8 mouse cellular contexts compared by ENCODE assay signal in genomic region chr10:78465472-78465871, GRCm38 (mm10). TPM values are rescaled to one million over a fixed set of nuclear protein-coding genes. Genes with fewer than 3 reads are reported as not detected.
A peak's percentile ranks its signal among the peaks of the same experiment; 100 is the strongest.
DNase-seq lines count a peak whose midpoint lies in the region; ATAC-seq and TF ChIP-seq lines count a peak whose summit lies in the region.

No protein-coding gene starts in this region.

- no peak overlapping the region for H3K4me3 ChIP-seq in liver, adult 2 months (ENCODE audit: insufficient read depth, low read depth, low read length)
- H3K4me3 ChIP-seq in embryonic facial prominence, embryonic 13.5 days = no peak overlapping the region
- peak overlapping the region; percentile 71 for H3K4me3 ChIP-seq in limb, embryonic 12.5 days (replicated peaks)
- no peak overlapping the region for H3K4me3 ChIP-seq in olfactory bulb, adult 2 months (ENCODE audit: insufficient read depth, low read depth, low read length)

- 44% methylated on average over 3 of the region's 3 CpGs for WGBS in liver, adult 2 months
- WGBS in embryonic facial prominence, embryonic 13.5 days = 71% methylated on average over 3 of the region's 3 CpGs
- 86% methylated on average over 3 of the region's 3 CpGs for WGBS in limb, embryonic 12.5 days
- WGBS in olfactory bulb, adult 2 months = 90% methylated on average over 3 of the region's 3 CpGs

- ATAC-seq in embryonic facial prominence, embryonic 13.5 days (ENCODE audit: insufficient number of reproducible peaks, insufficient read depth, low FRiP score, low TSS enrichment, low read depth) = no peak
- no peak for ATAC-seq in limb, embryonic 12.5 days (ENCODE audit: insufficient number of reproducible peaks, insufficient read depth, low FRiP score, low TSS enrichment, low read depth)

- H3K9me3 ChIP-seq in embryonic facial prominence, embryonic 13.5 days = no peaks in the 10 kb centered on the region
- no peaks in the 10 kb centered on the region for H3K9me3 ChIP-seq in limb, embryonic 12.5 days

- DNase-seq in liver, adult 2 months (ENCODE audit: extremely low read depth, low read depth, low spot score) = peak; percentile 55
- no peak for DNase-seq in liver
- no peak for DNase-seq in cerebellum, adult 11 months
- no peak for DNase-seq in right cerebral cortex, postnatal 25 days
- no peak for DNase-seq in right cerebral cortex, postnatal 10 days (ENCODE audit: low spot score in 2 of 2)

- peaks cover 16% of the 10 kb centered on the region; the same call in 1 of the 2 replicates for H3K79me2 ChIP-seq in liver, adult 2 months (ENCODE audit: control insufficient read depth, insufficient read depth, low read length)

- H3K36me3 ChIP-seq in liver, adult 2 months (ENCODE audit: control insufficient read depth, insufficient read depth, low read length) = no peaks in the 10 kb centered on the region
- no peaks in the 10 kb centered on the region for H3K36me3 ChIP-seq in embryonic facial prominence, embryonic 13.5 days
- H3K36me3 ChIP-seq in limb, embryonic 12.5 days = no peaks in the 10 kb centered on the region

- H3K4me1 ChIP-seq in liver, adult 2 months (ENCODE audit: control insufficient read depth, insufficient read depth, low read length) = peaks cover 17% of the 10 kb centered on the region; the same call in 1 of the 2 replicates
- H3K4me1 ChIP-seq in embryonic facial prominence, embryonic 13.5 days = peaks cover 26% of the 10 kb centered on the region
- peaks cover 25% of the 10 kb centered on the region for H3K4me1 ChIP-seq in limb, embryonic 12.5 days (replicated peaks)
- H3K4me1 ChIP-seq in olfactory bulb, adult 2 months (ENCODE audit: control insufficient read depth, insufficient read depth, low read length) = peaks cover 45% of the 10 kb centered on the region

- H3K9ac ChIP-seq in liver, adult 2 months (ENCODE audit: low read depth, low read length) = no peak overlapping the region
- H3K9ac ChIP-seq in embryonic facial prominence, embryonic 13.5 days = peak overlapping the region; percentile 78; the same call in 1 of the 2 replicates
- no peak overlapping the region for H3K9ac ChIP-seq in limb, embryonic 12.5 days (replicated peaks)

- peak overlapping the region; percentile 50 for H3K27ac ChIP-seq in liver, adult 2 months (replicated peaks; ENCODE audit: insufficient read depth, low read depth, low read length)
- peak overlapping the region; percentile 48 for H3K27ac ChIP-seq in embryonic facial prominence, embryonic 13.5 days
- no peak overlapping the region for H3K27ac ChIP-seq in limb, embryonic 12.5 days
- H3K27ac ChIP-seq in olfactory bulb, adult 2 months (ENCODE audit: insufficient read depth, low read depth, low read length) = peak overlapping the region; percentile 41

- peak overlapping the region; percentile 99 for H3K4me2 ChIP-seq in embryonic facial prominence, embryonic 13.5 days
- H3K4me2 ChIP-seq in limb, embryonic 12.5 days = peak overlapping the region; percentile 92

- H3K27me3 ChIP-seq in liver, adult 2 months (ENCODE audit: control insufficient read depth, insufficient read depth, low read length) = no peaks in the 10 kb centered on the region
- no peaks in the 10 kb centered on the region for H3K27me3 ChIP-seq in embryonic facial prominence, embryonic 13.5 days
- peaks cover 6% of the 10 kb centered on the region; the same call in 1 of the 2 replicates for H3K27me3 ChIP-seq in limb, embryonic 12.5 days

- no peak for TF ChIP-seq POLR2A in liver, adult 2 months (IDR thresholded peaks at IDR 0.05; ENCODE audit: extremely low read depth, insufficient read depth, low read length)
- no peak for TF ChIP-seq POLR2A in olfactory bulb, adult 2 months (IDR thresholded peaks at IDR 0.05; ENCODE audit: insufficient read depth, low read depth, low read length)

- TF ChIP-seq CTCF in liver, adult 2 months (IDR thresholded peaks at IDR 0.05; ENCODE audit: low read depth, low read length) = no peak
- no peak for TF ChIP-seq CTCF in olfactory bulb, adult 2 months (IDR thresholded peaks at IDR 0.05; ENCODE audit: insufficient read depth, low read depth, low read length)

RNA-seq across cellular contexts. Expression of gene Pdxk, which starts 0.7 kb away (rescaled TPM):
- total RNA-seq in liver, adult 2 months (2014; rRNA removed) = 19.9 TPM in 2 replicates
- 29.2 and 29.5 TPM in 2 replicates for polyA plus RNA-seq in liver, adult 2 months (2012; rRNA removed)
- polyA plus RNA-seq in embryonic facial prominence, embryonic 13.5 days (2015; fragmentation: Nextera tagmentation; extraction: Ambion mirVana) = 12.6 and 13.1 TPM in 2 replicates
- 10.4 and 10.6 TPM in 2 replicates for polyA plus RNA-seq in limb, embryonic 12.5 days (2016; fragmentation: Nextera tagmentation; extraction: Ambion mirVana)
- not detected in 2 replicates for polyA plus RNA-seq in olfactory bulb, adult 2 months (2012; ENCODE audit: insufficient read depth, insufficient read length, low replicate concordance, missing spikeins)

RNA-seq across cellular contexts. Expression of gene Cstb, which starts 40.0 kb away (rescaled TPM):
- 52.0 and 60.8 TPM in 2 replicates for total RNA-seq in liver, adult 2 months (2014; rRNA removed)
- polyA plus RNA-seq in liver, adult 2 months (2012; rRNA removed) = 41.4 and 47.5 TPM in 2 replicates
- 222 and 253 TPM in 2 replicates for polyA plus RNA-seq in embryonic facial prominence, embryonic 13.5 days (2015; fragmentation: Nextera tagmentation; extraction: Ambion mirVana)
- 192 and 204 TPM in 2 replicates for polyA plus RNA-seq in limb, embryonic 12.5 days (2016; fragmentation: Nextera tagmentation; extraction: Ambion mirVana)
- 1,067 TPM in 1 of 2 replicates, not detected in the other for polyA plus RNA-seq in olfactory bulb, adult 2 months (2012; ENCODE audit: insufficient read depth, insufficient read length, low replicate concordance, missing spikeins)

RNA-seq across cellular contexts. Expression of gene Olfr1358, which starts 51.8 kb away (rescaled TPM):
- total RNA-seq in liver, adult 2 months (2014; rRNA removed) = not detected in 2 replicates
- polyA plus RNA-seq in liver, adult 2 months (2012; rRNA removed) = not detected in 2 replicates
- polyA plus RNA-seq in embryonic facial prominence, embryonic 13.5 days (2015; fragmentation: Nextera tagmentation; extraction: Ambion mirVana) = not detected in 2 replicates
- polyA plus RNA-seq in limb, embryonic 12.5 days (2016; fragmentation: Nextera tagmentation; extraction: Ambion mirVana) = not detected in 2 replicates
- polyA plus RNA-seq in olfactory bulb, adult 2 months (2012; ENCODE audit: insufficient read depth, insufficient read length, low replicate concordance, missing spikeins) = not detected in 2 replicates

RNA-seq across cellular contexts. Expression of gene Rrp1, which starts 52.6 kb away (rescaled TPM):
- total RNA-seq in liver, adult 2 months (2014; rRNA removed) = 39.8 and 41.9 TPM in 2 replicates
- 30.7 and 37.6 TPM in 2 replicates for polyA plus RNA-seq in liver, adult 2 months (2012; rRNA removed)
- polyA plus RNA-seq in embryonic facial prominence, embryonic 13.5 days (2015; fragmentation: Nextera tagmentation; extraction: Ambion mirVana) = 322 and 364 TPM in 2 replicates
- polyA plus RNA-seq in limb, embryonic 12.5 days (2016; fragmentation: Nextera tagmentation; extraction: Ambion mirVana) = 330 and 340 TPM in 2 replicates
- 444 TPM in 1 of 2 replicates, not detected in the other for polyA plus RNA-seq in olfactory bulb, adult 2 months (2012; ENCODE audit: insufficient read depth, insufficient read length, low replicate concordance, missing spikeins)
